Mouse (Mus musculus) MEL (cell line): Measurements from ENCODE around the gene Naa15.
A peak's percentile ranks its signal among the peaks of the same experiment; 100 is the strongest.

Experiments used
- CTCF ChIP-seq, 3 experiments: IDR thresholded peaks in 2 of 3; conservative IDR thresholded peaks in 1 of 3; 2 replicates each; pipeline ENCODE4 v1.5.1; 2011 to 2012; ENCODE audit warnings: low read length in 3 of 3, low read depth in 2 of 3, mild to moderate bottlenecking in 2 of 3, improper control_type of control experiment in 1 of 3, inconsistent platforms in 1 of 3, mixed read lengths in 1 of 3, moderate library complexity in 1 of 3; ENCODE audit not compliant: control insufficient read depth in 1 of 3, insufficient read depth in 1 of 3, poor library complexity in 1 of 3, severe bottlenecking in 1 of 3
- TBP ChIP-seq: IDR thresholded peaks from 2 replicates; pipeline ENCODE4 v1.8.0; 2011; ENCODE audit warnings: low read depth, low read length, improper control_type of control experiment
- ZNF384 ChIP-seq: IDR thresholded peaks from 2 replicates; pipeline ENCODE4 v1.6.1; 2012; ENCODE audit warnings: low read depth, mild to moderate bottlenecking, inconsistent platforms, low read length, improper control_type of control experiment

- TF ChIP-seq TBP (peak; percentile 50; the same call in 1 of the 2 replicates), ZNF384 (no peak), CTCF (IDR thresholded peaks at IDR 0.05 in 2 of 3, conservative IDR thresholded peaks at IDR 0.05 in 1 of 3; ENCODE audit: control insufficient read depth in 1 of 3, insufficient read depth in 1 of 3, low read depth in 2 of 3, low read length in 3 of 3, poor library complexity in 1 of 3, severe bottlenecking in 1 of 3) (no peak)
Measured at GRCm38 (mm10) chr3:51415098-51416072, at the start of gene Naa15.
